Mouse (Mus musculus) heart, embryonic 11.5 days (tissue): ENCODE data around the gene Dock7. TPM values are rescaled to one million over a fixed set of nuclear protein-coding genes. Genes with fewer than 3 reads are reported as not detected.
"Not testable (repeated sequence)": the region's sequence is repeated elsewhere in the genome, so short reads cannot be mapped to it uniquely, and the experiment has no call there.

Experiments used
- ATAC-seq: fragments of 200-750 bp; cut with Nextera tagmentation; replicated peaks from 2 replicates; pipeline ENCODE4 v1.8.0; 2017; ENCODE audit warnings: moderate library complexity; ENCODE audit not compliant: insufficient number of reproducible peaks, low FRiP score, low TSS enrichment
- H3K27ac ChIP-seq: fragments of 300-500 bp; sonication (generic); 2 replicates; pipeline ENCODE4 v1.5.1; 2014; ENCODE audit warnings: mild to moderate bottlenecking, low read depth, low read length
- H3K27me3 ChIP-seq: fragments of 300-500 bp; sonication (generic); 2 replicates; pipeline ENCODE4 v1.6.1; 2014; ENCODE audit warnings: mild to moderate bottlenecking, low read length, mixed read lengths; ENCODE audit not compliant: control insufficient read depth, insufficient read depth
- H3K36me3 ChIP-seq: fragments of 300-500 bp; sonication (generic); 2 replicates; pipeline ENCODE4 v1.6.1; 2014; ENCODE audit warnings: mild to moderate bottlenecking, low read length, moderate library complexity, mixed read lengths; ENCODE audit not compliant: control insufficient read depth, insufficient read depth
- H3K4me1 ChIP-seq: fragments of 300-500 bp; sonication (generic); 2 replicates; pipeline ENCODE4 v1.6.1; 2014; ENCODE audit warnings: low read length; ENCODE audit not compliant: control insufficient read depth, insufficient read depth
- H3K4me2 ChIP-seq: fragments of 300-500 bp; sonication (generic); 2 replicates; pipeline ENCODE4 v1.6.1; 2014; ENCODE audit warnings: mild to moderate bottlenecking, moderate library complexity
- H3K4me3 ChIP-seq: fragments of 300-500 bp; sonication (generic); 2 replicates; pipeline ENCODE4 v1.5.1; 2014; ENCODE audit warnings: low read depth, low read length
- H3K9ac ChIP-seq: fragments of 300-500 bp; sonication (generic); 2 replicates; pipeline ENCODE4 v1.6.1; 2014; ENCODE audit warnings: mild to moderate bottlenecking, low read depth, low read length, moderate library complexity
- H3K9me3 ChIP-seq: fragments of 300-500 bp; sonication (generic); replicated peaks from 2 replicates; pipeline ENCODE4 v1.6.1; 2016; ENCODE audit warnings: low read length; ENCODE audit not compliant: control insufficient read depth
- WGBS: fragments of 180-500 bp; shearing (Covaris S2); extraction: QIAGEN DNeasy Blood & Tissue Kit; methylation state at CpG from one replicate; pipeline ENCODE4 v1.1.7; 2014; ENCODE audit not compliant: insufficient replicate concordance; 5-methylcytosine and 5-hydroxymethylcytosine counted together
- polyA plus RNA-seq: library from polyadenylated mRNA; unstranded; fragments of >200 nt; fragmentation: Nextera tagmentation; extraction: Ambion mirVana; gene quantifications from 2 replicates; pipeline ENCODE4 v1.2.1, GENCODE M21; 2014

Gene Dock7
- polyA plus RNA-seq, 1 experiment from 2014 or later, result 41.6 TPM

- not testable (repeated sequence) for H3K27me3 ChIP-seq, H3K9me3 ChIP-seq, ATAC-seq, H3K4me3 ChIP-seq, H3K36me3 ChIP-seq, H3K4me1 ChIP-seq, H3K9ac ChIP-seq, H3K4me2 ChIP-seq, H3K27ac ChIP-seq
- 91% methylated on average over 2 of the region's 2 CpGs for WGBS
Measured at GRCm38 (mm10) chr4:98978288-98978687, 142.4 kb downstream of the Dock7 start.

- 72% methylated on average over 8 of the region's 8 CpGs for WGBS
- 0 out of 2 replicates have a peak, but pooled peaks cover 10% of the 10 kb centered on the region for H3K36me3 ChIP-seq
Measured at GRCm38 (mm10) chr4:98975741-98976140, 145.0 kb downstream of the Dock7 start.

GRCm38 (mm10) chr4:98969946-98970345, 150.8 kb downstream of the Dock7 start:
- H3K36me3 ChIP-seq, result peaks cover 23% of the 10 kb centered on the region
- H3K9me3 ChIP-seq, result no peaks in the 10 kb centered on the region
- 87% methylated on average over 3 of the region's 3 CpGs for WGBS
- H3K4me1 ChIP-seq, result no peaks in the 10 kb centered on the region
- no peak for ATAC-seq
- H3K27ac ChIP-seq, result no peak overlapping the region
- H3K27me3 ChIP-seq, result no peaks in the 10 kb centered on the region
- no peak overlapping the region for H3K9ac ChIP-seq
- no peak overlapping the region for H3K4me3 ChIP-seq
- H3K4me2 ChIP-seq, result no peak overlapping the region

More at GRCm38 (mm10) chr4:98975741-98976140, 145.0 kb downstream of the Dock7 start:
- no peak overlapping the region for H3K4me3 ChIP-seq
- no peak overlapping the region for H3K27ac ChIP-seq
- H3K27me3 ChIP-seq, result no peaks in the 10 kb centered on the region
- H3K9ac ChIP-seq, result no peak overlapping the region
- H3K4me2 ChIP-seq, result no peak overlapping the region
- no peaks in the 10 kb centered on the region for H3K4me1 ChIP-seq
- ATAC-seq, result no peak
- no peaks in the 10 kb centered on the region for H3K9me3 ChIP-seq

- H3K27ac ChIP-seq, result no peak overlapping the region
- H3K4me3 ChIP-seq, result no peak overlapping the region
- WGBS, result 83% methylated on average over 3 of the region's 3 CpGs
- no peak for ATAC-seq
- H3K9me3 ChIP-seq, result no peaks in the 10 kb centered on the region
- H3K4me2 ChIP-seq, result no peak overlapping the region
- H3K4me1 ChIP-seq, result no peaks in the 10 kb centered on the region
- 0 out of 2 replicates have a peak, but pooled peaks cover 13% of the 10 kb centered on the region for H3K36me3 ChIP-seq
- no peak overlapping the region for H3K9ac ChIP-seq
- no peaks in the 10 kb centered on the region for H3K27me3 ChIP-seq
Measured at GRCm38 (mm10) chr4:98960243-98960642, 160.5 kb downstream of the Dock7 start.

- H3K4me1 ChIP-seq, result peaks cover 10% of the 10 kb centered on the region; the same call in 1 of the 2 replicates
- ATAC-seq, result no peak
- no peak overlapping the region for H3K9ac ChIP-seq
- 0 out of 2 replicates have a peak, but pooled peaks cover 11% of the 10 kb centered on the region for H3K36me3 ChIP-seq
- no peaks in the 10 kb centered on the region for H3K27me3 ChIP-seq
- H3K4me2 ChIP-seq, result no peak overlapping the region
- no peak overlapping the region for H3K4me3 ChIP-seq
- H3K9me3 ChIP-seq, result no peaks in the 10 kb centered on the region
- no peak overlapping the region for H3K27ac ChIP-seq
- 89% methylated on average over 8 of the region's 8 CpGs for WGBS
Measured at GRCm38 (mm10) chr4:98955986-98956385, 164.7 kb downstream of the Dock7 start.

- H3K9ac ChIP-seq, result no peak overlapping the region
- H3K27me3 ChIP-seq, result no peaks in the 10 kb centered on the region
- ATAC-seq, result no peak
- H3K4me1 ChIP-seq, result peaks cover 10% of the 10 kb centered on the region; the same call in 1 of the 2 replicates
- H3K4me2 ChIP-seq, result no peak overlapping the region
- no peak overlapping the region for H3K4me3 ChIP-seq
- no peaks in the 10 kb centered on the region for H3K36me3 ChIP-seq
- no peak overlapping the region for H3K27ac ChIP-seq
- no peaks in the 10 kb centered on the region for H3K9me3 ChIP-seq
Measured at GRCm38 (mm10) chr4:98950563-98950962, 170.2 kb downstream of the Dock7 start.

- not testable (repeated sequence) for H3K4me3 ChIP-seq, H3K36me3 ChIP-seq
- 90% methylated on average over 6 of the region's 6 CpGs for WGBS
Measured at GRCm38 (mm10) chr4:98938210-98938609, 182.5 kb downstream of the Dock7 start.

GRCm38 (mm10) chr4:98936036-98936435, 184.7 kb downstream of the Dock7 start:
- Histone ChIP-seq H3K27me3 (no peaks in the 10 kb centered on the region), H3K9me3 (no peaks in the 10 kb centered on the region), H3K4me1 (no peaks in the 10 kb centered on the region), H3K27ac (no peak overlapping the region), H3K9ac (no peak overlapping the region), H3K4me3 (no peak overlapping the region), H3K36me3 (peaks cover 14% of the 10 kb centered on the region), H3K4me2 (no peak overlapping the region)
- no peak for ATAC-seq
- WGBS, result 78% methylated on average over 6 of the region's 6 CpGs

More at GRCm38 (mm10) chr4:98938210-98938609, 182.5 kb downstream of the Dock7 start:
- H3K27me3 ChIP-seq, H3K9me3 ChIP-seq, H3K4me1 ChIP-seq, H3K9ac ChIP-seq, H3K27ac ChIP-seq, ATAC-seq, H3K4me2 ChIP-seq: not testable (repeated sequence)

GRCm38 (mm10) chr4:98925250-98925781, 195.4 kb downstream of the Dock7 start:
- H3K27me3 ChIP-seq, result no peaks in the 10 kb centered on the region
- WGBS, result 27% methylated on average over 6 of the region's 6 CpGs
- no peaks in the 10 kb centered on the region for H3K9me3 ChIP-seq
- no peak for ATAC-seq
- H3K27ac ChIP-seq, result no peak overlapping the region
- peak overlapping the region; percentile 90 for H3K4me2 ChIP-seq
- peaks cover 12% of the 10 kb centered on the region for H3K4me1 ChIP-seq
- peak overlapping the region; percentile 67 for H3K9ac ChIP-seq
- peak overlapping the region; percentile 87 for H3K4me3 ChIP-seq
- H3K36me3 ChIP-seq, result peaks cover 4% of the 10 kb centered on the region
